ENCODE assay signal across 13 mouse cellular contexts in the genomic region with DNA sequence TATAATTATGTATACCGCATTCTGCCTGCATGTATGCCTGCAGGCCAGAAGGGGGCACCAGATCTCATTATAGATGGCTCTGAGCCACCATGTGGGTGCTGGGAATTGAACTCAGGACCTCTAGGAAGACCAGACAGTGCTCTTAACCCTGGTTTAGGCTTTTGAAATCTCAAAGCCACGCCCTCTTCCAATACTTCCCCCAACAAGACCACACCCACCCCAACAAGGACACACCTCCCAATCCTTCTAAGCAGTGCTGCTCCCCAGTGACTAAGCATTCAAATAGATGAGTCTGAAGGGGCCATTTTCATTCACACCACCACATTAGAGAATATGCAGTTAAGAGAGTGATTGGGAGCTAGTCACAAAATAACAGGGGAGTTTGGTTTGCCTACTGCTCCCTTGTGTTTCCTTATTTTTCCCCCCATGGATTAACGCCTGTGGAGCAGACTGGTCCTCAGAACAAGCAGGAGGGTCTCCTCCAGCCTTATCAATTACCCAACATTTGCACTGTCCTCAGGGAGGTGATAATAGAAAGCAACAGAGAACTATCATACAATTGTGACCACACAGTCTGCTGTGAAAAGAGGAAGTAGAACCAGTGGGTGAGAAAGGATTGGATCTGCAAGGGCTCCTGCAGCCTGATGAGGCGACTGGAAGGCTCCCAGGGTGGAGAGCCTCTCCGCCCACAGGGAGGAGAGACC. TPM values are rescaled to one million over a fixed set of nuclear protein-coding genes. Genes with fewer than 3 reads are reported as not detected.
DNase-seq lines count a peak whose midpoint lies in the region; ATAC-seq lines count a peak whose summit lies in the region.
"Had no signal": no experiment of that assay in that cellular context is flagged by ENCODE, and none has a peak within 500 bp of the region (broad histone marks: within the 10 kb centered on the region; RNA-seq: fewer than 3 reads in every experiment).

No protein-coding gene starts in this region.

- ATAC-seq in megakaryocyte, adult 5-6 weeks (ENCODE audit: poor library complexity, severe bottlenecking): peak; percentile 58
- ATAC-seq: hindbrain, embryonic 16.5 days had no signal

- DNase-seq in A20 (ENCODE audit: low read depth, low spot score) (peak; percentile 64), ZHBTc4 (ENCODE audit: low read depth, low spot score) (peak; percentile 78)
- peak; percentile 16 for DNase-seq in CD4-positive helper T cell, adult 2 months (ENCODE audit: low read depth, low spot score)
- no peak for DNase-seq in left cerebral cortex, postnatal 10 days (ENCODE audit: extremely low spot score in 1 of 2, low spot score in 2 of 2)
- no peak for DNase-seq in thymus, postnatal 14 days
- no peak for DNase-seq in testis, postnatal 14 days (ENCODE audit: low spot score)
- DNase-seq: adrenal gland, postnatal 25 days; embryo, embryonic 11 days; lung, embryonic 14.5 days had no signal

- intact Hi-C loops in left cerebral cortex, postnatal 10 days (cut with DNase I): loop anchor here (5.0 kb wide), 1 partner anchor 198 kb away; the partner anchor contains the start of gene N4bp2

RNA-seq across cellular contexts. Expression of gene Chrna9, which starts 25.3 kb away (rescaled TPM):
- total RNA-seq in megakaryocyte, adult 5-6 weeks (2015): not detected in 2 replicates
- not detected in 2 replicates for total RNA-seq in megakaryocyte, adult 5-6 weeks (2017)
- total RNA-seq in left cerebral cortex, postnatal 10 days (2021): not detected
- total RNA-seq: adrenal gland, postnatal 25 days; left cerebral cortex, postnatal 36 days had no signal

RNA-seq across cellular contexts. Expression of gene 9130230L23Rik, which starts 44.0 kb away (rescaled TPM):
- 0.40 TPM in 1 of 2 replicates, not detected in the other for total RNA-seq in megakaryocyte, adult 5-6 weeks (2015)
- 0.22 and 2.0 TPM in 2 replicates for total RNA-seq in megakaryocyte, adult 5-6 weeks (2017)
- not detected for total RNA-seq in left cerebral cortex, postnatal 10 days (2021)
- total RNA-seq: gastrocnemius, postnatal 36 days; left cerebral cortex, postnatal 36 days had no signal

Comparison
In these comparisons a context has a peak if more than half of its experiments do, and no peak if none do; other contexts are left out.
1. DNase-seq: peak in A20 (single experiment), CD4-positive helper T cell, adult 2 months (single experiment) and ZHBTc4 (single experiment); none in left cerebral cortex, postnatal 10 days (0 of 2), thymus, postnatal 14 days (single experiment) and testis, postnatal 14 days (single experiment).